Mouse (Mus musculus): ENCODE measurements around the gene Casp1. TPM values are rescaled to one million over a fixed set of nuclear protein-coding genes. Genes with fewer than 3 reads are reported as not detected.
A peak's percentile ranks its signal among the peaks of the same experiment; 100 is the strongest.

Casp1 gene
- polyA plus RNA-seq, 1 experiment from 2014 or later: 1.1 TPM

GRCm38 (mm10) chr9:5347381-5347780 is 49.1 kb downstream of the Casp1 start:
- WGBS: 82% methylated on average over 4 of the region's 4 CpGs
- 0 out of 2 replicates have a peak, but pooled peaks have one; percentile 35 for ATAC-seq (ENCODE audit: low FRiP score)
- Histone ChIP-seq H3K9ac (ENCODE audit: low read length) (no peak overlapping the region), H3K27ac (ENCODE audit: low read depth, low read length) (no peak overlapping the region), H3K36me3 (ENCODE audit: control insufficient read depth, insufficient read depth, low read length) (no peaks in the 10 kb centered on the region), H3K4me2 (no peak overlapping the region), H3K4me3 (ENCODE audit: low read depth, low read length) (no peak overlapping the region), H3K4me1 (ENCODE audit: control insufficient read depth, insufficient read depth, low read length) (no peaks in the 10 kb centered on the region), H3K27me3 (ENCODE audit: control insufficient read depth, insufficient read depth, low read length) (no peaks in the 10 kb centered on the region), H3K9me3 (ENCODE audit: control insufficient read depth, low read length) (no peaks in the 10 kb centered on the region)
- no peak for DNase-seq (ENCODE audit: low spot score, missing footprints)

- Histone ChIP-seq H3K9me3 (ENCODE audit: control insufficient read depth, low read length) (no peaks in the 10 kb centered on the region), H3K27me3 (ENCODE audit: control insufficient read depth, insufficient read depth, low read length) (no peaks in the 10 kb centered on the region), H3K4me3 (ENCODE audit: low read depth, low read length) (no peak overlapping the region), H3K9ac (ENCODE audit: low read length) (no peak overlapping the region), H3K36me3 (ENCODE audit: control insufficient read depth, insufficient read depth, low read length) (no peaks in the 10 kb centered on the region), H3K27ac (ENCODE audit: low read depth, low read length) (no peak overlapping the region), H3K4me1 (ENCODE audit: control insufficient read depth, insufficient read depth, low read length) (no peaks in the 10 kb centered on the region), H3K4me2 (no peak overlapping the region)
- ATAC-seq (ENCODE audit: low FRiP score): no peak
- 81% methylated on average over 2 of the region's 2 CpGs for WGBS
- no peak for DNase-seq (ENCODE audit: low spot score, missing footprints)
Measured at GRCm38 (mm10) chr9:5353673-5354072, 55.4 kb downstream of the Casp1 start.

- ATAC-seq (ENCODE audit: low FRiP score) (no peak), DNase-seq (ENCODE audit: low spot score, missing footprints) (no peak)
- H3K4me1 ChIP-seq (ENCODE audit: control insufficient read depth, insufficient read depth, low read length): no peaks in the 10 kb centered on the region
- no peaks in the 10 kb centered on the region for H3K27me3 ChIP-seq (ENCODE audit: control insufficient read depth, insufficient read depth, low read length)
- no peak overlapping the region for H3K9ac ChIP-seq (ENCODE audit: low read length)
- H3K9me3 ChIP-seq (ENCODE audit: control insufficient read depth, low read length): no peaks in the 10 kb centered on the region
- H3K4me2 ChIP-seq: no peak overlapping the region
- H3K4me3 ChIP-seq (ENCODE audit: low read depth, low read length): no peak overlapping the region
- no peak overlapping the region for H3K27ac ChIP-seq (ENCODE audit: low read depth, low read length)
- no peaks in the 10 kb centered on the region for H3K36me3 ChIP-seq (ENCODE audit: control insufficient read depth, insufficient read depth, low read length)
Measured at GRCm38 (mm10) chr9:5356801-5357200, 58.5 kb downstream of the Casp1 start.

Other genes starting within 250 kb of the Casp1 start
- 0.18 and 0.22 TPM in 2 replicates for gene Casp4, start 10.3 kb downstream of the Casp1 start, polyA plus RNA-seq (2014; fragmentation: Nextera tagmentation; extraction: Ambion mirVana)
- gene Casp12, start 46.9 kb downstream of the Casp1 start, polyA plus RNA-seq (2014; fragmentation: Nextera tagmentation; extraction: Ambion mirVana): 0.29 TPM in 1 of 2 replicates, not detected in the other